Mouse (Mus musculus): ENCODE data around the gene Abcb11. TPM values are rescaled to one million over a fixed set of nuclear protein-coding genes. Genes with fewer than 3 reads are reported as not detected.

Gene Abcb11
- polyA plus RNA-seq, 1 experiment from 2014 or later: not detected

- Histone ChIP-seq H3K9me3 (replicated peaks; ENCODE audit: control insufficient read depth, low read length) (no peaks in the 10 kb centered on the region), H3K27ac (replicated peaks; ENCODE audit: low read depth, low read length) (no peak overlapping the region), H3K4me2 (ENCODE audit: low read depth, low read length) (no peak overlapping the region), H3K27me3 (ENCODE audit: control insufficient read depth, insufficient read depth, low read length) (no peaks in the 10 kb centered on the region), H3K4me1 (ENCODE audit: control insufficient read depth, insufficient read depth, low read length) (no peaks in the 10 kb centered on the region), H3K36me3 (replicated peaks; ENCODE audit: control insufficient read depth, insufficient read depth, low read depth, low read length) (no peaks in the 10 kb centered on the region), H3K4me3 (ENCODE audit: low read depth, low read length) (no peak overlapping the region), H3K9ac (replicated peaks; ENCODE audit: low read length) (no peak overlapping the region)
- 95% methylated on average over 1 of the region's 1 CpGs for WGBS
- no peak for DNase-seq (ENCODE audit: low spot score)
- ATAC-seq (replicated peaks; ENCODE audit: insufficient number of reproducible peaks, low FRiP score, low TSS enrichment, low read depth): no peak
Observed at GRCm38 (mm10) chr2:69247081-69247480, 95.3 kb downstream of the Abcb11 start.

DNA sequence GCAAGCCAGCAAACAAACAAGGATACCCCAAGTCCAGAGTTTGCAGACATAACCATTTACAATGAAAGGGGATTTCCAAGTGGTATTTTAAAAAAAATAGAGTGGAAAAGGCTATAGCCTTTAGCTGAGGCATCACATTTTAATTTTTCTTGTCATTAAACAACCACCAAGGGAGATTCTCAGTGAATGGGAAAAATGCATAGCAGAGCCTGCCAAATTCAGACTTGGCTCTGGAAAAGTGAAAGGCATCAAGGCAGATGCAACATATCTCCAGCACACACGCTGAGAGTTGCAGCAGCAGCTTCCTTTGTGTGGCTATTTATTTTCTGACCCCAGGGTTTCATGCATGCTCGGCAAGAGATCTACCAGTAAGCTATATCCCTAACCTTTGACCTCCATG lies 97.5 kb downstream of the Abcb11 start:
- no peaks in the 10 kb centered on the region for H3K36me3 ChIP-seq (replicated peaks; ENCODE audit: control insufficient read depth, insufficient read depth, low read depth, low read length)
- WGBS: 27% methylated on average over 2 of the region's 2 CpGs
- DNase-seq (ENCODE audit: low spot score): no peak
- ATAC-seq (replicated peaks; ENCODE audit: insufficient number of reproducible peaks, low FRiP score, low TSS enrichment, low read depth): no peak
- H3K27ac ChIP-seq (replicated peaks; ENCODE audit: low read depth, low read length): no peak overlapping the region
- no peaks in the 10 kb centered on the region for H3K4me1 ChIP-seq (ENCODE audit: control insufficient read depth, insufficient read depth, low read length)
- no peak overlapping the region for H3K9ac ChIP-seq (replicated peaks; ENCODE audit: low read length)
- H3K9me3 ChIP-seq (replicated peaks; ENCODE audit: control insufficient read depth, low read length): no peaks in the 10 kb centered on the region
- no peak overlapping the region for H3K4me2 ChIP-seq (ENCODE audit: low read depth, low read length)
- no peak overlapping the region for H3K4me3 ChIP-seq (ENCODE audit: low read depth, low read length)
- H3K27me3 ChIP-seq (ENCODE audit: control insufficient read depth, insufficient read depth, low read length): no peaks in the 10 kb centered on the region

GRCm38 (mm10) chr2:69239315-69239714 lies 103.1 kb downstream of the Abcb11 start:
- no peak for DNase-seq (ENCODE audit: low spot score)

DNA sequence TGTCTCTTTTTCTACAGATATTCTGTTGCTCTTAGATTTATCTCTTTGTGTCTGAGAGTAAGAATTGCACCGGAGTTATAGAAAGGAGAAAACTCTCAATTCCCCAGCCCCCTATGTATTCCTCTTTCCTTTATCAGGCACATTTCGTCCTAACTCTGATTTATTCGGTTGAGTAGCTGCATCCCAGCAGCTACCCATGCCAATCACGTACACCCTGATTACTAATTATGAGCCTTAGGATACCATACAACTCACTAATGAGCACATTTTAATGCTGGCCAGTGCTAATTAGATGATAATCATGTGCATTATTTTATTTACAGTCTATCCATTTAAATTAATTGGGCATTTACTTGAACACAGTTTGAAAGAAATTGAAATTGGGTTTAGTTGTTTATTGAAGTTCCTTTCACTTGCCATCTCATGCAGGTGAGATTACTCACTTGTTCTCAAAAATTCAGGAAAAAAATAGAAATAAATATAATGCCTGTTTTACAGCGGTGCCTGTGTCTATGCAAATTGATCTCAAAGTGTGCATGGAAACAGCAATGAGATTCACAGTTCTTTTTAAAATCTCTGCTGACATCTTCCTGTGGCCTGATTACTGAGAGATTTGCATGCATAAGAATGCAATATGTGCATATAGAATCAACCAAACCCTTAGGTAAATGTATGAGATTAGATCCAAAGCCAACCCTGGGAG lies 107.3 kb downstream of the Abcb11 start:
- no peak overlapping the region for H3K27ac ChIP-seq (replicated peaks; ENCODE audit: low read depth, low read length)
- no peaks in the 10 kb centered on the region for H3K36me3 ChIP-seq (replicated peaks; ENCODE audit: control insufficient read depth, insufficient read depth, low read depth, low read length)
- no peaks in the 10 kb centered on the region for H3K27me3 ChIP-seq (ENCODE audit: control insufficient read depth, insufficient read depth, low read length)
- no peaks in the 10 kb centered on the region for H3K9me3 ChIP-seq (replicated peaks; ENCODE audit: control insufficient read depth, low read length)
- no peak overlapping the region for H3K4me2 ChIP-seq (ENCODE audit: low read depth, low read length)
- ATAC-seq (replicated peaks; ENCODE audit: insufficient number of reproducible peaks, low FRiP score, low TSS enrichment, low read depth): no peak
- H3K4me1 ChIP-seq (ENCODE audit: control insufficient read depth, insufficient read depth, low read length): no peaks in the 10 kb centered on the region
- no peak overlapping the region for H3K4me3 ChIP-seq (ENCODE audit: low read depth, low read length)
- DNase-seq (ENCODE audit: low spot score): no peak
- WGBS: 82% methylated on average over 5 of the region's 5 CpGs
- H3K9ac ChIP-seq (replicated peaks; ENCODE audit: low read length): no peak overlapping the region

More at GRCm38 (mm10) chr2:69239315-69239714, 103.1 kb downstream of the Abcb11 start:
- Histone ChIP-seq H3K9me3 (replicated peaks; ENCODE audit: control insufficient read depth, low read length) (no peaks in the 10 kb centered on the region), H3K27me3 (ENCODE audit: control insufficient read depth, insufficient read depth, low read length) (no peaks in the 10 kb centered on the region), H3K9ac (replicated peaks; ENCODE audit: low read length) (no peak overlapping the region), H3K4me1 (ENCODE audit: control insufficient read depth, insufficient read depth, low read length) (no peaks in the 10 kb centered on the region), H3K27ac (replicated peaks; ENCODE audit: low read depth, low read length) (no peak overlapping the region), H3K4me3 (ENCODE audit: low read depth, low read length) (no peak overlapping the region), H3K4me2 (ENCODE audit: low read depth, low read length) (no peak overlapping the region), H3K36me3 (replicated peaks; ENCODE audit: control insufficient read depth, insufficient read depth, low read depth, low read length) (no peaks in the 10 kb centered on the region)
- no peak for ATAC-seq (replicated peaks; ENCODE audit: insufficient number of reproducible peaks, low FRiP score, low TSS enrichment, low read depth)
- 90% methylated on average over 9 of the region's 9 CpGs for WGBS

DNA sequence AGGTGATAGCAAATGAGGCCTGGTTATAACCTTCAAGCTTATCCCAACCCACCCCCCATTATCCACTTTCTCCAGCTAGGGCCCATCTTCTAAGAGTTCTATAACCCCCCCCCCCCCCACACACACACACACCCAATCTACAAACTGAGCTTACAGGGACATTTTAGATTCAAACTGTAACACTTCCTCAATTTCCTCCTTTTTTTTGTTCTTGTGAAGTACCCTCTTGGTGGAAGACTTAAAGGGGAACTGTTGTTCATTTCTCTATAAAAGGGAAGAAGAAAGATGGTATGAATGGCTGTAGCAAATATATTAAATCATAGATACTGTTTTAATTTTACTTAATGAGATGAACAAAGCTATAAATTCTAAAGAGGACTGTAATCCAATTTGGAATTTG lies 110.3 kb downstream of the Abcb11 start:
- ATAC-seq (replicated peaks; ENCODE audit: insufficient number of reproducible peaks, low FRiP score, low TSS enrichment, low read depth) (no peak), DNase-seq (ENCODE audit: low spot score) (no peak)
- H3K4me2 ChIP-seq (ENCODE audit: low read depth, low read length): no peak overlapping the region
- H3K27ac ChIP-seq (replicated peaks; ENCODE audit: low read depth, low read length): no peak overlapping the region
- H3K4me1 ChIP-seq (ENCODE audit: control insufficient read depth, insufficient read depth, low read length): no peaks in the 10 kb centered on the region
- no peak overlapping the region for H3K9ac ChIP-seq (replicated peaks; ENCODE audit: low read length)
- no peaks in the 10 kb centered on the region for H3K27me3 ChIP-seq (ENCODE audit: control insufficient read depth, insufficient read depth, low read length)
- no peaks in the 10 kb centered on the region for H3K36me3 ChIP-seq (replicated peaks; ENCODE audit: control insufficient read depth, insufficient read depth, low read depth, low read length)
- H3K9me3 ChIP-seq (replicated peaks; ENCODE audit: control insufficient read depth, low read length): no peaks in the 10 kb centered on the region
- H3K4me3 ChIP-seq (ENCODE audit: low read depth, low read length): no peak overlapping the region

DNA sequence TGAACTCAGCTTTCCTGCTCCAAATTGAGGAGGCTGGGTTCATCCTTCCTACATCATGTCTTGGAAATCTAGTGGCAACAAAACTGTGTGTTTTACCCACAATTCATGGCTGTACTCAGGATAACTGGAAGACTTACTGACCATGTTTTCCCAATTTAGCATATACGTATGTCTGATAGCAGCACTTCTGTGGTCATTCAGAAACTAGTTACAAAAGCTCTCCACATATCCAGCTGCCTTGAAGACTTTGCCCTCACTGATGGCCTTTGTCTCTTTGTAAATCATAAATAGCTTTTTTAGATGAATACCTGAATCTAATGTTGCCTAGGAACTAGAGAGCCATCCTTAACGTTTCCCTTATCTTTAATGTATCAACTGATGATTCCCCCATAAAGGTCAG lies 112.3 kb downstream of the Abcb11 start:
- H3K27me3 ChIP-seq (ENCODE audit: control insufficient read depth, insufficient read depth, low read length): no peaks in the 10 kb centered on the region
- H3K9me3 ChIP-seq (replicated peaks; ENCODE audit: control insufficient read depth, low read length): no peaks in the 10 kb centered on the region
- WGBS: 90% methylated on average over 2 of the region's 2 CpGs
- no peaks in the 10 kb centered on the region for H3K36me3 ChIP-seq (replicated peaks; ENCODE audit: control insufficient read depth, insufficient read depth, low read depth, low read length)
- DNase-seq (ENCODE audit: low spot score): no peak
- no peak overlapping the region for H3K27ac ChIP-seq (replicated peaks; ENCODE audit: low read depth, low read length)
- no peak overlapping the region for H3K4me2 ChIP-seq (ENCODE audit: low read depth, low read length)
- no peak overlapping the region for H3K9ac ChIP-seq (replicated peaks; ENCODE audit: low read length)
- ATAC-seq (replicated peaks; ENCODE audit: insufficient number of reproducible peaks, low FRiP score, low TSS enrichment, low read depth): no peak
- H3K4me3 ChIP-seq (ENCODE audit: low read depth, low read length): no peak overlapping the region
- no peaks in the 10 kb centered on the region for H3K4me1 ChIP-seq (ENCODE audit: control insufficient read depth, insufficient read depth, low read length)

DNA sequence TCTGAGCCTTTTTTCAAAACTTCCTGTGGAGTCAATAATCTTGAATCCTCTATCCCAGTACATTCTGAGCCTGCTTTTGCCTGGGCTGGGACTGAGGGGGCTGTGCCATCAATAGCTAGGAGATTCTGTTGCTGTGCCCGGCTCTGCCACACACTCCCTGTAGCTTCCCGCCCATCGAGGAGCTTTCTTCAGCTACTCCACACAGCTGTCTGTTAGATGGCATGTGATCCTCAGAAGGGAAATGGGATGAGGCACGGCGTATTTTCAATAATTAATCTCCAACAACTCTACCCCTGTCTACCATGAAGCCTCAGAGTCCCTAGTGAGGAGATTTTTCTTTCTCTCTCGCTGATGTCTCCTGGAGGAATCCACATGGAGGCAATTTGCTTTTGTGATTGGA lies 113.8 kb downstream of the Abcb11 start:
- H3K4me2 ChIP-seq (ENCODE audit: low read depth, low read length): no peak overlapping the region
- 80% methylated on average over 6 of the region's 6 CpGs for WGBS
- H3K27ac ChIP-seq (replicated peaks; ENCODE audit: low read depth, low read length): no peak overlapping the region
- no peak overlapping the region for H3K9ac ChIP-seq (replicated peaks; ENCODE audit: low read length)
- H3K4me3 ChIP-seq (ENCODE audit: low read depth, low read length): no peak overlapping the region
- no peak for DNase-seq (ENCODE audit: low spot score)
- no peaks in the 10 kb centered on the region for H3K36me3 ChIP-seq (replicated peaks; ENCODE audit: control insufficient read depth, insufficient read depth, low read depth, low read length)
- H3K9me3 ChIP-seq (replicated peaks; ENCODE audit: control insufficient read depth, low read length): no peaks in the 10 kb centered on the region
- ATAC-seq (replicated peaks; ENCODE audit: insufficient number of reproducible peaks, low FRiP score, low TSS enrichment, low read depth): no peak
- H3K4me1 ChIP-seq (ENCODE audit: control insufficient read depth, insufficient read depth, low read length): no peaks in the 10 kb centered on the region
- H3K27me3 ChIP-seq (ENCODE audit: control insufficient read depth, insufficient read depth, low read length): no peaks in the 10 kb centered on the region

GRCm38 (mm10) chr2:69226876-69227275 lies 115.5 kb downstream of the Abcb11 start:
- 88% methylated on average over 9 of the region's 9 CpGs for WGBS

More at GRCm38 (mm10) chr2:69226876-69227275, 115.5 kb downstream of the Abcb11 start:
- Histone ChIP-seq H3K9me3 (replicated peaks; ENCODE audit: control insufficient read depth, low read length) (no peaks in the 10 kb centered on the region), H3K4me2 (ENCODE audit: low read depth, low read length) (no peak overlapping the region), H3K9ac (replicated peaks; ENCODE audit: low read length) (no peak overlapping the region), H3K27ac (replicated peaks; ENCODE audit: low read depth, low read length) (no peak overlapping the region), H3K4me3 (ENCODE audit: low read depth, low read length) (no peak overlapping the region), H3K27me3 (ENCODE audit: control insufficient read depth, insufficient read depth, low read length) (no peaks in the 10 kb centered on the region), H3K36me3 (replicated peaks; ENCODE audit: control insufficient read depth, insufficient read depth, low read depth, low read length) (no peaks in the 10 kb centered on the region), H3K4me1 (ENCODE audit: control insufficient read depth, insufficient read depth, low read length) (no peaks in the 10 kb centered on the region)
- ATAC-seq (replicated peaks; ENCODE audit: insufficient number of reproducible peaks, low FRiP score, low TSS enrichment, low read depth): no peak
- DNase-seq (ENCODE audit: low spot score): no peak
